Mouse (Mus musculus): ENCODE measurements around the gene Hspbp1. TPM values are rescaled to one million over a fixed set of nuclear protein-coding genes. Genes with fewer than 3 reads are reported as not detected.

The Hspbp1 gene
- polyA plus RNA-seq, 1 experiment from 2014 or later = 156 TPM

DNA sequence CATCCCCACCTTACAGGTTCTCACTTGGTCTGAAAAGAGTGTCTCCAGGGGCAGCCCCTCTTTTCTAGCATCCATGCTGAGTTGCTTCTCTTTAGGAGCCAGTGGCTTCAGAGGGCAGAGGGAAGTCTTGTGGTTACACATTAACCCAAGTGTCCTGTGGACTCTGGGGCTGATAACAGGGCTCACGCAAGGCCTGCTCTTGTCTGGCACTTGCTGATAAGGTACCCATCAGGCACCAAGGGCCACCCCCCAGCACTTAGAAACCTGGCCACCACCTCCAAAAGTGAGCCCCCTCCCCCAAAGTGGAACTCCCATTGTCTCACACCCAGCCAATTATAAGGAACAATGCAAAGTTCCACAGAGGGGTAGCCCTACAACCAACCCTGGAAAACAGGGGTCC lies 54.7 kb downstream of the Hspbp1 start:
- Histone ChIP-seq H3K36me3 (ENCODE audit: control insufficient read depth, insufficient read depth) (peaks cover 31% of the 10 kb centered on the region), H3K27ac (ENCODE audit: low read length) (no peak overlapping the region), H3K9ac (replicated peaks; ENCODE audit: low read depth, low read length) (no peak overlapping the region), H3K4me2 (ENCODE audit: low read length) (no peak overlapping the region), H3K27me3 (replicated peaks; ENCODE audit: control insufficient read depth, insufficient read depth, low read length) (no peaks in the 10 kb centered on the region), H3K4me1 (replicated peaks; ENCODE audit: control insufficient read depth, insufficient read depth, low read length) (no peaks in the 10 kb centered on the region), H3K9me3 (ENCODE audit: control insufficient read depth, low read length) (no peaks in the 10 kb centered on the region), H3K4me3 (replicated peaks; ENCODE audit: low read length) (no peak overlapping the region)
- 92% methylated on average over 1 of the region's 1 CpGs for WGBS
- ATAC-seq = no peak

DNA sequence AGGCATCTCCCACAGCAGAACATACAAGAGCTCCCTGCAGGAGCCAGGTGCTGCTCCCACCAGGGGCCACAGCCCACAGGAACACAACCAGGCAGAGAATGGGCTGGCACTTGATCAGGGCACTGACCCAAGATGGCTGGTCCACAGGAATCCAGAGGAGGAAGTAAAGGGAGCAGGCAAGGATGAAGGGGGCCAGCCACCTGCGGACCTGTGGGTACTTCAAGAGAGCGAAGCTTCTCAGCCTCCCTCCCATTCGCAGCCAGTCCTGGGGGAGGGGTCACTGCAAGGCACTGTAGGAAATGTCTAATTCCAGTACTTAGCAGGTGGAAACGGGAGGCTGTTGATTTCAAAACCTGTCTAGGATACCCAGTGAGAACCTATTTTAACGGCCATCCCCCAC lies 55.3 kb downstream of the Hspbp1 start:
- no peak for ATAC-seq
- Histone ChIP-seq H3K27ac (ENCODE audit: low read length) (no peak overlapping the region), H3K27me3 (replicated peaks; ENCODE audit: control insufficient read depth, insufficient read depth, low read length) (no peaks in the 10 kb centered on the region), H3K9me3 (ENCODE audit: control insufficient read depth, low read length) (no peaks in the 10 kb centered on the region), H3K36me3 (ENCODE audit: control insufficient read depth, insufficient read depth) (peaks cover 27% of the 10 kb centered on the region), H3K4me1 (replicated peaks; ENCODE audit: control insufficient read depth, insufficient read depth, low read length) (no peaks in the 10 kb centered on the region), H3K4me2 (ENCODE audit: low read length) (no peak overlapping the region), H3K4me3 (replicated peaks; ENCODE audit: low read length) (no peak overlapping the region), H3K9ac (replicated peaks; ENCODE audit: low read depth, low read length) (no peak overlapping the region)
- WGBS = 92% methylated on average over 5 of the region's 5 CpGs

DNA sequence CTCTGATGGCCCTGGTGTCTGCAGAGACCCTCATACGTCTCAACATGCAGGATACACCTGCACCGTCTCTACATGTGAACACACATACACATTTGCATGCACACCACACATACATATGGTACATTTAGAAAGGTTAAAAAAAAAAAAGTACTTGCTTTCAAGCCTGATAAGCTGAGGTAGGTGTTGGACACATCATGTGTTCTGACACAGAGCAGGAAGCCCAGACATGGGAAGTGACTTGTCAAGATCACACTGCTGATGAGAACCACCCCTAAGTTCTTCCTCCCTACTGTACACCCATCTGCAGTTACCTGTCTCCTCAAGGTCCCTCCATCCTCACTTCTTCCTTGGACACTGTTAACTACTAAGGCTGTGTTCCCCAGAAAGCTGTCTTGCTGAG lies 58.9 kb downstream of the Hspbp1 start:
- no peak overlapping the region for H3K27ac ChIP-seq (ENCODE audit: low read length)
- 93% methylated on average over 2 of the region's 2 CpGs for WGBS
- no peaks in the 10 kb centered on the region for H3K4me1 ChIP-seq (replicated peaks; ENCODE audit: control insufficient read depth, insufficient read depth, low read length)
- H3K27me3 ChIP-seq (replicated peaks; ENCODE audit: control insufficient read depth, insufficient read depth, low read length) = no peaks in the 10 kb centered on the region
- no peaks in the 10 kb centered on the region for H3K9me3 ChIP-seq (ENCODE audit: control insufficient read depth, low read length)
- peaks cover 12% of the 10 kb centered on the region for H3K36me3 ChIP-seq (ENCODE audit: control insufficient read depth, insufficient read depth)
- H3K4me3 ChIP-seq (replicated peaks; ENCODE audit: low read length) = no peak overlapping the region
- ATAC-seq = no peak
- H3K4me2 ChIP-seq (ENCODE audit: low read length) = no peak overlapping the region
- H3K9ac ChIP-seq (replicated peaks; ENCODE audit: low read depth, low read length) = no peak overlapping the region

DNA sequence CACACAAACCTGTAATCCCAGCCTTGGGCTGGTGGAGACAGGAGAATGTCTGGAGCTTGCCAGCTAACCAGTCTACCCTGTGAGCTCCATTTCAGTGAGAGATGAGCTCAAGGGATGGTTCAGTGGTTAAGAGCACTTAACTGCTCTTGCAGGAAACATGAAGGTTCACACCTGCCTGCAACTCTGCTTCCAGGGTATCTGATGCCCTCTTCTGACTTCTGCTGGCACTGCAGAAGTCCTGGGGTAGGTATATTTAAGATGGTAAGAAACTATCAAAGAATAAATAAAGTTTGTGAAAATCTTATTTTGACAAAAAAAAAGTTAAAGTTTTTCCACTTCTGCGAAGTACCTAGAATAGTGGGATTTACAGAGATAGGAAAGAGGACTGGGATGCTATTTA lies 60.5 kb downstream of the Hspbp1 start:
- Histone ChIP-seq H3K4me2 (ENCODE audit: low read length) (no peak overlapping the region), H3K9me3 (ENCODE audit: control insufficient read depth, low read length) (no peaks in the 10 kb centered on the region), H3K4me1 (replicated peaks; ENCODE audit: control insufficient read depth, insufficient read depth, low read length) (no peaks in the 10 kb centered on the region), H3K27me3 (replicated peaks; ENCODE audit: control insufficient read depth, insufficient read depth, low read length) (no peaks in the 10 kb centered on the region), H3K27ac (ENCODE audit: low read length) (no peak overlapping the region), H3K36me3 (ENCODE audit: control insufficient read depth, insufficient read depth) (peaks cover 6% of the 10 kb centered on the region), H3K4me3 (replicated peaks; ENCODE audit: low read length) (no peak overlapping the region), H3K9ac (replicated peaks; ENCODE audit: low read depth, low read length) (no peak overlapping the region)
- WGBS = 44% methylated on average over 1 of the region's 1 CpGs
- no peak for ATAC-seq

DNA sequence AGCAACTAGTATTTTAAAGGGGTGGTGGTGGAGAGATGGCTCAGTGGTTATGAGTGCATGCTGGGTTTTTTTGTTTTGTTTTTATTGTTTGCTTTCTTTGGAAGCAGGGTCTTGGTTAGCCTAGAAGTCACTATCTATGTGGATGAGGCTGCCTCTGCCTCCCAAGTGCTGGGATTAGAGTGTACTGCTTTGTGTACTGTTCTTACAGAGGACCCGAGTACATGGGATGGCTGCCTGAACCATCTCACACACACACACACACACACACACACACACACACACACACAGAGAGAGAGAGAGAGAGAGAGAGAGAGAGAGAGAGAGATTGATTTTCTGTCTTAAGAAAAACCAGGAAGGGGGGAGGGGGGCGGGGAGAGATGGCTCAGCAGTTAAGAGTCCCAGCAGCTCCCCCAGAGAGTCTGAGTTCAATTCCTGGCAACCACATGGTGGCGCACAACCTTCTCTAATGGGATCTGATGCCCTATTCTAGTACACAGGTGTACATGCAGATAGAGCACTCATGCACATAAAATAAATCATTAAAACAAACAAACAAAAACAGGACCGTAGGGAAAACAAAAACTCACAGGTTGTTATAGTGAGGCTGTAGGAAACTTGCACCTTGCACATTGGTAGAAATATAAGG lies 61.2 kb downstream of the Hspbp1 start:
- Histone ChIP-seq H3K4me3 (replicated peaks; ENCODE audit: low read length) (no peak overlapping the region), H3K9ac (replicated peaks; ENCODE audit: low read depth, low read length) (no peak overlapping the region), H3K4me1 (replicated peaks; ENCODE audit: control insufficient read depth, insufficient read depth, low read length) (no peaks in the 10 kb centered on the region), H3K27ac (ENCODE audit: low read length) (no peak overlapping the region), H3K4me2 (ENCODE audit: low read length) (no peak overlapping the region), H3K36me3 (ENCODE audit: control insufficient read depth, insufficient read depth) (peaks cover 6% of the 10 kb centered on the region), H3K27me3 (replicated peaks; ENCODE audit: control insufficient read depth, insufficient read depth, low read length) (no peaks in the 10 kb centered on the region), H3K9me3 (ENCODE audit: control insufficient read depth, low read length) (no peaks in the 10 kb centered on the region)
- 19% methylated on average over 4 of the region's 4 CpGs for WGBS
- peak; percentile 68 for ATAC-seq

DNA sequence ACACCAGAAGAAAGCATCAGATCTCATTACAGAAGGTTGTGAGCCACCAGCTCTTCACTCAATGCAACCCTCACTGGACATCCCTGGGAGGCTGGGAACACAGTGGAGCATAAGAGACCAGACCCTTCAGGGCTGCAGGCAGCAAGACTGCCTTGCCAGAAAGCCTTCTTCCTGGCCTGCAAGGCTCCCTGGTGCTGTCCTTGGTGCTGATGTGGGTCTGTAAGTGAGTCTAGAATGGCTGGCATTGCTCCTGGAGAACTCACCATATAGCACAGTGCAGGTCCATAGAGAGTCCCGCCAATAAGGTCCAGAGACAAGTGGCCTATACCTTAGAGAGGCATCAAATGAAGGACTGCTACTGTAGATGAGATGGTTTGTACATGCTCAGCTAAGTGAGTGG lies 64.9 kb downstream of the Hspbp1 start:
- WGBS = 42% methylated on average over 1 of the region's 1 CpGs
- Histone ChIP-seq H3K27ac (ENCODE audit: low read length) (no peak overlapping the region), H3K4me3 (replicated peaks; ENCODE audit: low read length) (no peak overlapping the region), H3K27me3 (replicated peaks; ENCODE audit: control insufficient read depth, insufficient read depth, low read length) (no peaks in the 10 kb centered on the region), H3K4me1 (replicated peaks; ENCODE audit: control insufficient read depth, insufficient read depth, low read length) (no peaks in the 10 kb centered on the region), H3K9ac (replicated peaks; ENCODE audit: low read depth, low read length) (no peak overlapping the region), H3K9me3 (ENCODE audit: control insufficient read depth, low read length) (no peaks in the 10 kb centered on the region), H3K4me2 (ENCODE audit: low read length) (no peak overlapping the region), H3K36me3 (ENCODE audit: control insufficient read depth, insufficient read depth) (no peaks in the 10 kb centered on the region)
- no peak for ATAC-seq

DNA sequence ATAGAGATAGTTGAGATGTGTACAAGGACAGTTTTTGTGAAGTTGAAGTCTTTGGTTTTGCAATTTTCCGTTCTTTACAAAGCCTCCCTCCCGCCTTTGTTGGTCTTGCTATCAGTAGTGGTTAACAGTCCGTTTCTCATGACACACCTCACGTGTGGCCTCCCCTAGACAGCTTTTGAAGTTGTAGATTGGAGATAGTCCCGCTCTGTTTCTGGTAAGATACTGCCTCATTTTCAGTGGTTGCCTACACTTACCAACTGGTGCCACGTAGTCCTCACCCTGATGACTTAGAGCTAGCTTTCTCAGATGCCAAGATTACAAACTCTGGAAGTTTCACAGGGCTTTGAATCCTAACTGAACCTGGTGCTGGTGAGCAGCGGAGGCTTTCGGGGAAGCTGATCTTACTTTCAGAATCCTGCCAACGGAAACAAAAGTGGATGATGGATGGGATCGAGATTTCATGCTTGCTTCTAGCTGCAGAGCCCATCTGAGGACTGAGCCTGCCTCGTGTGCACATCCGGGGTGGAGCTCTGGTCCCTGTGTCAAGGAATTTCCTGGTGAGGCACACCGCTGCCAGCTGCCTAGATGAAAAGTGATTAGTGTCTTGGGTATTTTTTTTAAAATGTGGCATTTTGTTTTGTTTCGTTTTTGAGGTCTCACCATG lies 71.0 kb downstream of the Hspbp1 start:
- Histone ChIP-seq H3K9ac (replicated peaks; ENCODE audit: low read depth, low read length) (no peak overlapping the region), H3K4me1 (replicated peaks; ENCODE audit: control insufficient read depth, insufficient read depth, low read length) (no peaks in the 10 kb centered on the region), H3K36me3 (ENCODE audit: control insufficient read depth, insufficient read depth) (no peaks in the 10 kb centered on the region), H3K27ac (ENCODE audit: low read length) (no peak overlapping the region), H3K4me3 (replicated peaks; ENCODE audit: low read length) (no peak overlapping the region), H3K4me2 (ENCODE audit: low read length) (no peak overlapping the region), H3K9me3 (ENCODE audit: control insufficient read depth, low read length) (no peaks in the 10 kb centered on the region), H3K27me3 (replicated peaks; ENCODE audit: control insufficient read depth, insufficient read depth, low read length) (no peaks in the 10 kb centered on the region)
- no peak for ATAC-seq
- WGBS = 82% methylated on average over 14 of the region's 14 CpGs

DNA sequence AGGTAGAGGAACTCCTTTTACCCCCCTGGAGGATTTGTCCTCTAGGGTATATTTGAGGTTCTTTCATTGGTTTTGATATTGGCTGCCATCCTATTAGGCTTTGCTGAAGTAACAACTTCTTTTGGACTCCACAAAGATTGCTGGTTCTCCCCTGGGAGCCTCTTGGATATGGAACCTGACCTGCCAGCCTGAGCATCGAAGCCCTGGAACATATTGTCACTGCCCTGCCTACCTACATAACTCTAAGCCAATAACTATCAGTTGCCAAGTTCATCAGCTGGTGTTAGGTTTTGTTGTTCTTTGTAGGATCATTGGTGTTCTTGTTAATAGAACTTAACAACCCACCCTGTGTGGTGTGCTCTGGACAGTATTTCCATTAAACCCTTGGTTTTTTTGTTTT lies 71.9 kb downstream of the Hspbp1 start:
- 79% methylated on average over 1 of the region's 1 CpGs for WGBS
- no peaks in the 10 kb centered on the region for H3K4me1 ChIP-seq (replicated peaks; ENCODE audit: control insufficient read depth, insufficient read depth, low read length)
- no peak for ATAC-seq

DNA sequence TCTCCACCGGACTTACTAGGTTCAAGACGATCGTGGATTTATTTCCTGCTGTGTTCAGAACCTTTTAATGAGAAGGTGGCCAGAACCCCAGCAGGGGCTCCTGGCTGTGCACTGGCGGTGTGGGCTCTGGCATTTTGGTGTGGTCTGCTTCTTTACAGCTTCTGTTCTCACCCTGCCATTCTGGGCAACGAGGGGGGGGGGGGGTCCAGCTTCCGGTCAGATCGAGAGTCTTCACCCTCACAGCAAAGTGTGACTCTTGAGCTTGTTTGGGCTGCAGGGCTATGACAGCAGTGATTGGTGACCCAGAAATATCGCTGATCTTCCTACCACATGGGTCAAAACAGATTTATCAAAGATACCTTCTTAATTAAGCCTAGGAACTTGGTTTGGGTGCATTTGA lies 72.5 kb downstream of the Hspbp1 start:
- Histone ChIP-seq H3K4me1 (replicated peaks; ENCODE audit: control insufficient read depth, insufficient read depth, low read length) (no peaks in the 10 kb centered on the region), H3K9me3 (ENCODE audit: control insufficient read depth, low read length) (no peaks in the 10 kb centered on the region), H3K4me3 (replicated peaks; ENCODE audit: low read length) (no peak overlapping the region), H3K27ac (ENCODE audit: low read length) (no peak overlapping the region), H3K27me3 (replicated peaks; ENCODE audit: control insufficient read depth, insufficient read depth, low read length) (no peaks in the 10 kb centered on the region), H3K4me2 (ENCODE audit: low read length) (no peak overlapping the region), H3K36me3 (ENCODE audit: control insufficient read depth, insufficient read depth) (no peaks in the 10 kb centered on the region), H3K9ac (replicated peaks; ENCODE audit: low read depth, low read length) (no peak overlapping the region)
- 61% methylated on average over 8 of the region's 8 CpGs for WGBS
- ATAC-seq = no peak

More for the DNA sequence above, 71.9 kb downstream of the Hspbp1 start:
- Histone ChIP-seq H3K9me3 (ENCODE audit: control insufficient read depth, low read length) (no peaks in the 10 kb centered on the region), H3K27ac (ENCODE audit: low read length) (no peak overlapping the region), H3K4me2 (ENCODE audit: low read length) (no peak overlapping the region), H3K36me3 (ENCODE audit: control insufficient read depth, insufficient read depth) (no peaks in the 10 kb centered on the region), H3K4me3 (replicated peaks; ENCODE audit: low read length) (no peak overlapping the region), H3K9ac (replicated peaks; ENCODE audit: low read depth, low read length) (no peak overlapping the region), H3K27me3 (replicated peaks; ENCODE audit: control insufficient read depth, insufficient read depth, low read length) (no peaks in the 10 kb centered on the region)
